Mouse (Mus musculus) natural killer cell, adult 2 months (primary cell): ENCODE results near the gene Ppp1r35.

Experiments used
- DNase-seq, 2 experiments: peaks; one replicate each; pipeline ENCODE4 v3.0.0; 2022; ENCODE audit warnings: low spot score in 2 of 2

The Ppp1r35 gene

GRCm38 (mm10) chr5:137826421-137826820 lies 47.8 kb downstream of the Ppp1r35 start:
- DNase-seq = no peak

GRCm38 (mm10) chr5:137828694-137829093 lies 50.0 kb downstream of the Ppp1r35 start:
- DNase-seq = no peak
